Mouse (Mus musculus) ES-CJ7 (cell line): ENCODE results near the gene Gm37240.
"Not testable (repeated sequence)": the region's sequence is repeated elsewhere in the genome, so short reads cannot be mapped to it uniquely, and the experiment has no call there.

Source experiments
- DNase-seq: peaks from one replicate; pipeline ENCODE4 v3.0.0; 2011; ENCODE audit warnings: low read depth, low spot score

Gm37240 gene

GRCm38 (mm10) chr3:84615050-84615855, 1272.1 kb downstream of the Gm37240 start:
- peak; percentile 60 for DNase-seq

GRCm38 (mm10) chr3:84610183-84610710, 1277.1 kb downstream of the Gm37240 start:
- DNase-seq = peak; percentile 41

GRCm38 (mm10) chr3:84603212-84603611, 1284.1 kb downstream of the Gm37240 start:
- no peak for DNase-seq

- DNase-seq = no peak
Measured at GRCm38 (mm10) chr3:84602759-84603158, 1284.6 kb downstream of the Gm37240 start.

GRCm38 (mm10) chr3:84601870-84602495, 1285.3 kb downstream of the Gm37240 start:
- no peak for DNase-seq

- no peak for DNase-seq
Measured at GRCm38 (mm10) chr3:84598756-84599155, 1288.6 kb downstream of the Gm37240 start.

- DNase-seq = no peak
Measured at GRCm38 (mm10) chr3:84597996-84598734, 1289.2 kb downstream of the Gm37240 start.

- DNase-seq = no peak
Measured at GRCm38 (mm10) chr3:84595677-84596234, 1291.6 kb downstream of the Gm37240 start.

GRCm38 (mm10) chr3:84594894-84595676, 1292.2 kb downstream of the Gm37240 start:
- peak; percentile 42 for DNase-seq

GRCm38 (mm10) chr3:84593274-84593673, 1294.0 kb downstream of the Gm37240 start, which contains the start of gene Tigd4:
Gene Tigd4, plus strand, starts transcription at chr3:84593574.
- no peak for DNase-seq

- no peak for DNase-seq
Measured at GRCm38 (mm10) chr3:84586736-84587135, 1300.6 kb downstream of the Gm37240 start.

- DNase-seq = no peak
Measured at GRCm38 (mm10) chr3:84582913-84583276, 1304.4 kb downstream of the Gm37240 start.

- DNase-seq = peak; percentile 95
Measured at GRCm38 (mm10) chr3:84582023-84582912, 1305.0 kb downstream of the Gm37240 start, which contains the start of gene Arfip1. Gene Arfip1, minus strand, starts transcription at chr3:84582625.

GRCm38 (mm10) chr3:84581696-84582022, 1305.7 kb downstream of the Gm37240 start:
- DNase-seq = no peak

- no peak for DNase-seq
Measured at GRCm38 (mm10) chr3:84580716-84581115, 1306.6 kb downstream of the Gm37240 start.

- no peak for DNase-seq
Measured at GRCm38 (mm10) chr3:84570501-84570900, 1316.8 kb downstream of the Gm37240 start.

- DNase-seq = no peak
Measured at GRCm38 (mm10) chr3:84569587-84569986, 1317.7 kb downstream of the Gm37240 start.

GRCm38 (mm10) chr3:84568540-84568939, 1318.8 kb downstream of the Gm37240 start:
- DNase-seq = no peak

GRCm38 (mm10) chr3:84563415-84563814, 1323.9 kb downstream of the Gm37240 start:
- DNase-seq = no peak

GRCm38 (mm10) chr3:84562911-84563310, 1324.4 kb downstream of the Gm37240 start:
- not testable (repeated sequence) for DNase-seq
